Mouse (Mus musculus): ENCODE measurements around the gene A230050P20Rik.

GRCm38 (mm10) chr9:20857131-20857530 lies 11.3 kb upstream of the A230050P20Rik start:
- TF ChIP-seq CTCF (IDR thresholded peaks at IDR 0.05; ENCODE audit: low read depth, low read length) (no peak), GATA1 (IDR thresholded peaks at IDR 0.05; ENCODE audit: borderline replicate concordance, low read length) (no peak)
